Mouse (Mus musculus): ENCODE measurements at regions not wholly inside any gene's neighbourhood (a gene's known extent, or its start where the extent isn't known, plus 50 kb on each side); places are given as distances from the start of the nearest gene placed in this dataset.

- TF ChIP-seq CTCF (IDR thresholded peaks at IDR 0.05; ENCODE audit: control insufficient read depth, insufficient read depth, low read length) = no peak
- Histone ChIP-seq H3K4me3 (replicated peaks; ENCODE audit: control insufficient read depth, low read depth, low read length) (no peak overlapping the region), H3K27ac (ENCODE audit: control insufficient read depth, insufficient read depth, low read depth, low read length, poor library complexity) (no peak overlapping the region), H3K4me1 (ENCODE audit: control insufficient read depth, insufficient read depth, low read length) (no peaks in the 10 kb centered on the region)
- 80% methylated on average over 3 of the region's 3 CpGs for WGBS
Measured at GRCm38 (mm10) chr8:35180075-35180474, 585.5 kb upstream of the Gm19410 start.

GRCm38 (mm10) chr8:35182141-35182540 lies 583.4 kb upstream of the Gm19410 start:
- Histone ChIP-seq H3K27ac (ENCODE audit: control insufficient read depth, insufficient read depth, low read depth, low read length, poor library complexity) (no peak overlapping the region), H3K4me1 (ENCODE audit: control insufficient read depth, insufficient read depth, low read length) (no peaks in the 10 kb centered on the region), H3K4me3 (replicated peaks; ENCODE audit: control insufficient read depth, low read depth, low read length) (no peak overlapping the region)
- WGBS = 85% methylated on average over 4 of the region's 4 CpGs
- TF ChIP-seq CTCF (IDR thresholded peaks at IDR 0.05; ENCODE audit: control insufficient read depth, insufficient read depth, low read length) (no peak), POLR2A (IDR thresholded peaks at IDR 0.05; ENCODE audit: borderline replicate concordance, control insufficient read depth, low read depth, low read length) (no peak)

DNA sequence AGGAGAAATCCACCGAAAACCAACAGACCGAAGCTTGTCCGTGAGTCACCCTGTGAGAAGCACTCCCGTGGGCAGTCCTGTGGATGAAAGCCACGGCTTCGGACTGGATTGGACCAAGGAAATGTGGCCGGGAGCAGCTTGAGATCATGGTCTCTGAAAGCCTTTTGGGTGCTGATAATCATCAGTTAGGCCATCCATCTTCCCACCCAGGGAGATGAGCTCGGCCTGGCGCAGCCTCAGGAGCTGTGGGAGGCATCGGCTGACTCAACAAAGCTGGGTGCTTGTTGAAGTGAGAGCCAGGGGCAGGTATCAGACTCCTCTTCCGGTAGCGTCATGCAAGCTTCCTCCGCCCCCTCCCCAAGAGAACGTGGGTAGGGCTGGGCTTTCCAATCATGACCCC lies 582.2 kb upstream of the Gm19410 start:
- Histone ChIP-seq H3K4me3 (replicated peaks; ENCODE audit: control insufficient read depth, low read depth, low read length) (no peak overlapping the region), H3K4me1 (ENCODE audit: control insufficient read depth, insufficient read depth, low read length) (no peaks in the 10 kb centered on the region), H3K27ac (ENCODE audit: control insufficient read depth, insufficient read depth, low read depth, low read length, poor library complexity) (no peak overlapping the region)
- no peak for TF ChIP-seq CTCF (IDR thresholded peaks at IDR 0.05; ENCODE audit: control insufficient read depth, insufficient read depth, low read length)
- TF ChIP-seq POLR2A (IDR thresholded peaks at IDR 0.05; ENCODE audit: borderline replicate concordance, control insufficient read depth, low read depth, low read length) = no peak
- WGBS = 92% methylated on average over 14 of the region's 14 CpGs

GRCm38 (mm10) chr8:35185165-35185564 lies 580.4 kb upstream of the Gm19410 start:
- no peaks in the 10 kb centered on the region for H3K4me1 ChIP-seq (ENCODE audit: control insufficient read depth, insufficient read depth, low read length)
- no peak overlapping the region for H3K27ac ChIP-seq (ENCODE audit: control insufficient read depth, insufficient read depth, low read depth, low read length, poor library complexity)
- H3K4me3 ChIP-seq (replicated peaks; ENCODE audit: control insufficient read depth, low read depth, low read length) = no peak overlapping the region
- TF ChIP-seq POLR2A (IDR thresholded peaks at IDR 0.05; ENCODE audit: borderline replicate concordance, control insufficient read depth, low read depth, low read length) (no peak), CTCF (IDR thresholded peaks at IDR 0.05; ENCODE audit: control insufficient read depth, insufficient read depth, low read length) (no peak)
- 17% methylated on average over 10 of the region's 10 CpGs for WGBS

DNA sequence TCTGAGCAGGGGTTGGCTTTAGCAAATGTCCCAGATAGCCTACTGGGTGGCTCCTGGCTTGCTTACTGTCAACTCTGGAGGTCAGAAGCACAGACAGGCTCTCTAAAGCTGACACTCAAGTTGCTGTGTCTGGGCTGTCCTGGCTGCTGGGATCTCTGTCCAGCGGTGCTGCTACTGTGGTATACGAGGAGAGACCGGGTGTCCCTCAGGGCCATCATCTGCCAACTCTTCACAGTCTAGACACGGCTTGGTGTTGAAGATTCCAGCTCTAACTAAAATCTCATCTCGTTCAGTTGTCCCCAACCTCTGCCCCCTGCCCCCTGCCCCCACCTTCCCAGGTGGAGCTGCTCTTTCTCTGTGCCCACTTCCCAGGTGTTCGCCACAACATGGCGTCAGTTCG lies 577.1 kb upstream of the Gm19410 start:
- TF ChIP-seq POLR2A (IDR thresholded peaks at IDR 0.05; ENCODE audit: borderline replicate concordance, control insufficient read depth, low read depth, low read length) (no peak), CTCF (IDR thresholded peaks at IDR 0.05; ENCODE audit: control insufficient read depth, insufficient read depth, low read length) (no peak)
- Histone ChIP-seq H3K4me1 (ENCODE audit: control insufficient read depth, insufficient read depth, low read length) (no peaks in the 10 kb centered on the region), H3K4me3 (replicated peaks; ENCODE audit: control insufficient read depth, low read depth, low read length) (no peak overlapping the region), H3K27ac (ENCODE audit: control insufficient read depth, insufficient read depth, low read depth, low read length, poor library complexity) (no peak overlapping the region)
- 88% methylated on average over 8 of the region's 8 CpGs for WGBS

DNA sequence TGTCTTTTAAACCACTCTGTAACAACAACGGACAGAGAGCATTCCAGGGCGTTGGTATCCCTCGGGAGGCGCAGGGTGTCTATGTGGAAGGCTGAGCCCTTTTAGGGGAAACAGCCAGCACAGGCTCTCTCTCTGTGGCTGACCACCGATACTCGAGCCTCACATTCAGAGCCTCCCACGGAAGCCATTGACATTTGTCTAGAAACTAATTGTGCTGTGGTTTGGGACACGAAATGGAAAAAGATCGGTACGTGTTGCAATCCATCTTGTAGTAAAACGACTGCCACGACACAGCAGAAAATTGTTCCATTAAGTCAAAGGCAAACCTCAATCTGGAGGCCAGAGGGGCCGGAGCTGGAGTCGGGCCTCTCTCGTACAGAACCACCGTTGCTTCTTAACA lies 575.9 kb upstream of the Gm19410 start:
- TF ChIP-seq POLR2A (IDR thresholded peaks at IDR 0.05; ENCODE audit: borderline replicate concordance, control insufficient read depth, low read depth, low read length) (no peak), CTCF (IDR thresholded peaks at IDR 0.05; ENCODE audit: control insufficient read depth, insufficient read depth, low read length) (no peak)
- H3K4me3 ChIP-seq (replicated peaks; ENCODE audit: control insufficient read depth, low read depth, low read length) = no peak overlapping the region
- no peak overlapping the region for H3K27ac ChIP-seq (ENCODE audit: control insufficient read depth, insufficient read depth, low read depth, low read length, poor library complexity)
- WGBS = 51% methylated on average over 16 of the region's 16 CpGs
- H3K4me1 ChIP-seq (ENCODE audit: control insufficient read depth, insufficient read depth, low read length) = no peaks in the 10 kb centered on the region

DNA sequence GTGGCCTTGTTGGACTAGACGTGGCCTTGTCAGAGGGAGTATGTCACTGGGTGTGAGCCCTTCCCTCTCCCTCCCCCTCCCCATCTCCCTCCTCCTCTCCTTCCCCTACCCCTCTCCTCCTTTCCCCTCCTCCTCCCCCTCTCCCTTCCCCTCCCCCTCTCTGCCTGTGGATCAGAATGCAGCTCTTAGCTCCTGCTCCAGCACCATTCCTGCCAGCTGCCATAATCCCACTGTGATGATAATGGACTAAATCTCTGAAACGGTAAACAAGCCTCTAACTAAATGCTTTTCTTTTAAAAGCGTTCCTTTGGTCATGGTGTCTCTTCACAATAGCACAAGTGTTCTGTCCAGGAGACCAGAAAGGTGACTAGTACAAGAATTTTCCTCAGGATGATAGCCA lies 573.1 kb upstream of the Gm19410 start:
- Histone ChIP-seq H3K4me1 (ENCODE audit: control insufficient read depth, insufficient read depth, low read length) (no peaks in the 10 kb centered on the region; the same call in 1 of the 2 replicates), H3K27ac (ENCODE audit: control insufficient read depth, insufficient read depth, low read depth, low read length, poor library complexity) (no peak overlapping the region), H3K4me3 (replicated peaks; ENCODE audit: control insufficient read depth, low read depth, low read length) (no peak overlapping the region)
- WGBS = 71% methylated on average over 3 of the region's 3 CpGs
- TF ChIP-seq POLR2A (IDR thresholded peaks at IDR 0.05; ENCODE audit: borderline replicate concordance, control insufficient read depth, low read depth, low read length) (no peak), CTCF (IDR thresholded peaks at IDR 0.05; ENCODE audit: control insufficient read depth, insufficient read depth, low read length) (no peak)

DNA sequence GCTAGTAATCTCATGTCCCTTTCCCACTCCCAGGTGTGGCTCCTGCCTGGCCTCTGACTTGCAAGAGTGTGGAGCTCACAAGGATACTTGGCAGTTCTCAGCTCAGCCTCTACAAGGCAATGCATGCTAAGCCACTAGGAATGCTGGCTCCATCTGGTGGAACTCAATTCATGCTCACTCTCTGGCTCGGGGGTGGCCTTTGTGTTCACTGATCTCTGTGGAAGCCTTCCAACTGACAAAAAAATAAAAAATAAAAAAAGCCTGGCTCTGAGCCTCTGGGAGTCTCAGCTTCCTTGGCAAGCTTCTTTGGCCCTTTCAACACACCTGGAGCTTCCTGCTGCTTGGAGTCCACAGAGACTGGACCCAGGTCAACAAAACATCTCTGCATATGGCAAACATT lies 571.8 kb upstream of the Gm19410 start:
- WGBS = 38% methylated on average over 1 of the region's 1 CpGs
- Histone ChIP-seq H3K4me3 (replicated peaks; ENCODE audit: control insufficient read depth, low read depth, low read length) (no peak overlapping the region), H3K4me1 (ENCODE audit: control insufficient read depth, insufficient read depth, low read length) (no peaks in the 10 kb centered on the region; the same call in 1 of the 2 replicates), H3K27ac (ENCODE audit: control insufficient read depth, insufficient read depth, low read depth, low read length, poor library complexity) (no peak overlapping the region)
- no peak for TF ChIP-seq POLR2A (IDR thresholded peaks at IDR 0.05; ENCODE audit: borderline replicate concordance, control insufficient read depth, low read depth, low read length)
- TF ChIP-seq CTCF (IDR thresholded peaks at IDR 0.05; ENCODE audit: control insufficient read depth, insufficient read depth, low read length) = no peak

DNA sequence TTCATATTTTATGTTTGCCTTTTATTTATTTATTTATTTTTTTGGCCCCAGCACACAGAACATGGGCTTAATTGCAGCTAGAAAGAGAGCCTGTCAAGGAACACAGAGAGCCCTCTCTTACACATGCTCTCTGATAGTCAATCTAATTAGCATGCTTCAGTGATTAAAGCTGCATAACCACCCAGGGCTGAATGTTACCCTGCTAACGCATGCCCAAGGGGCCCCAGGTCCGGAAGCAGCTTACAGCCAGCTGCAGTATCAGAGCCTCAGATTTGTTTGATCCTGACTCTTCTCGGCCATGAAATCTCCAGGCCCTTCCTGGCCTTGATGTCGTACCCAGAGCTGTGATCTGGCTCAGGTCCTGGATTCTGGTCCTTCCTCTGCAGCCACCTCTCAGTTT lies 569.4 kb upstream of the Gm19410 start:
- TF ChIP-seq POLR2A (IDR thresholded peaks at IDR 0.05; ENCODE audit: borderline replicate concordance, control insufficient read depth, low read depth, low read length) (no peak), CTCF (IDR thresholded peaks at IDR 0.05; ENCODE audit: control insufficient read depth, insufficient read depth, low read length) (no peak)
- 68% methylated on average over 4 of the region's 4 CpGs for WGBS
- no peak overlapping the region for H3K4me3 ChIP-seq (replicated peaks; ENCODE audit: control insufficient read depth, low read depth, low read length)
- no peaks in the 10 kb centered on the region; the same call in 1 of the 2 replicates for H3K4me1 ChIP-seq (ENCODE audit: control insufficient read depth, insufficient read depth, low read length)
- H3K27ac ChIP-seq (ENCODE audit: control insufficient read depth, insufficient read depth, low read depth, low read length, poor library complexity) = no peak overlapping the region

Data from bone marrow, adult 2 months (tissue).